Mouse (Mus musculus) ES-E14 (cell line): Measurements from ENCODE around the gene Ralbp1.

Source experiments
- CHD2 ChIP-seq: IDR thresholded peaks from 2 replicates; pipeline ENCODE4 v1.6.1; 2014; ENCODE audit warnings: mild to moderate bottlenecking, low read depth, low read length, inconsistent platforms
- HCFC1 ChIP-seq: IDR thresholded peaks from 2 replicates; pipeline ENCODE4 v1.6.1; 2012; ENCODE audit warnings: low read length, inconsistent platforms, borderline replicate concordance; ENCODE audit not compliant: insufficient read depth
- MAFK ChIP-seq: IDR thresholded peaks from 2 replicates; pipeline ENCODE4 v1.6.1; 2014; ENCODE audit warnings: mild to moderate bottlenecking, low read depth, low read length, inconsistent platforms; ENCODE audit not compliant: insufficient read depth
- ZC3H11A ChIP-seq: IDR thresholded peaks from 2 replicates; pipeline ENCODE4 v1.6.1; 2012; ENCODE audit warnings: low read depth, mild to moderate bottlenecking, inconsistent platforms, low read length, borderline replicate concordance
- ZNF384 ChIP-seq: IDR thresholded peaks from 2 replicates; pipeline ENCODE4 v1.6.1; 2012; ENCODE audit warnings: low read depth, low read length, inconsistent platforms

DNA sequence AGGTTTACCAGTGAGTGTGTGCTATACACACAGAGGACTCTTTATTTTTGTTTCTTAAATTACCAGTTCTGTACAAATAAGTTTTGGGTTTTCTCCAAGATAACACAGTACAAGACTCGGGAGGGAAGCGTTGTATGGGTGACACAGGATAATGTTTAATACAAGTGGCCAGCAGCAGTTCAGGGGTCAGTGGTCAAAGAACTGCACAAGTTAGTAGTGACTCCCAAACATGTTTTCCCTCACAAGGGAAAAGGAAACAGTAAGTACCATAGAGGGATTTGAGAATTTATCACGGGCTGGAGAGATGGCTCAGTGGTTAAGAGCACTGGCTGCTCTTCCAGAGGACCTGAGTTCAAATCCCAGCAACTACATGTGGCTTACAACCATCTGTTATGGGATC lies 51.7 kb downstream of the Ralbp1 start:
- no peak for TF ChIP-seq HCFC1
- no peak for TF ChIP-seq CHD2
- TF ChIP-seq ZNF384: no peak
- TF ChIP-seq MAFK: no peak
- no peak for TF ChIP-seq ZC3H11A
